Mouse (Mus musculus) CD4-positive helper T cell, adult 2 months (primary cell): ENCODE results near the gene Mgrn1.

Experiments used
- DNase-seq: peaks from one replicate; pipeline ENCODE4 v3.0.0-alpha.2; 2012; ENCODE audit warnings: low read depth, missing footprints, low spot score

Gene Mgrn1

GRCm38 (mm10) chr16:4885760-4886689 lies at the start of gene Mgrn1:
Gene Mgrn1, plus strand, starts transcription at chr16:4886249.
- peak; percentile 89 for DNase-seq

- DNase-seq: no peak
These were observed 48.4 kb upstream of the Mgrn1 start for GRCm38 (mm10) chr16:4837631-4838030.

- no peak for DNase-seq
These were observed 46.5 kb upstream of the Mgrn1 start for GRCm38 (mm10) chr16:4839552-4839951.

GRCm38 (mm10) chr16:4840231-4840630 lies 45.8 kb upstream of the Mgrn1 start:
- DNase-seq: no peak

GRCm38 (mm10) chr16:4847041-4847440 lies 39.0 kb upstream of the Mgrn1 start:
- DNase-seq: no peak

- DNase-seq: no peak
These were observed 38.0 kb upstream of the Mgrn1 start for GRCm38 (mm10) chr16:4848090-4848489.

- DNase-seq: no peak
These were observed 35.7 kb upstream of the Mgrn1 start for GRCm38 (mm10) chr16:4850361-4850760.

GRCm38 (mm10) chr16:4850938-4851628 lies 35.0 kb upstream of the Mgrn1 start:
- DNase-seq: no peak

GRCm38 (mm10) chr16:4855046-4855650 lies 30.9 kb upstream of the Mgrn1 start:
- no peak for DNase-seq

- no peak for DNase-seq
These were observed 24.7 kb upstream of the Mgrn1 start for GRCm38 (mm10) chr16:4861392-4861791.

GRCm38 (mm10) chr16:4862863-4863483 lies 23.1 kb upstream of the Mgrn1 start:
- DNase-seq: peak; percentile 63

- no peak for DNase-seq
These were observed 22.3 kb upstream of the Mgrn1 start for GRCm38 (mm10) chr16:4863742-4864141.

GRCm38 (mm10) chr16:4866101-4866695 lies 19.9 kb upstream of the Mgrn1 start:
- no peak for DNase-seq

- DNase-seq: no peak
These were observed 15.6 kb upstream of the Mgrn1 start for GRCm38 (mm10) chr16:4870490-4870889.

- DNase-seq: no peak
These were observed 14.1 kb upstream of the Mgrn1 start for GRCm38 (mm10) chr16:4871926-4872325.

- no peak for DNase-seq
These were observed 10.6 kb upstream of the Mgrn1 start for GRCm38 (mm10) chr16:4875198-4876032.

GRCm38 (mm10) chr16:4876033-4876680 lies 9.9 kb upstream of the Mgrn1 start:
- DNase-seq: no peak

GRCm38 (mm10) chr16:4877195-4877594 lies 8.9 kb upstream of the Mgrn1 start:
- DNase-seq: no peak

GRCm38 (mm10) chr16:4877701-4878100 lies 8.3 kb upstream of the Mgrn1 start:
- no peak for DNase-seq
